Mouse (Mus musculus) T-helper 1 cell (primary cell): ENCODE data around the gene Slc10a7.

ENCODE experiments used
- in situ Hi-C: fragments of 300-600 bp; cut with MboI, MseI; formaldehyde crosslinking; loops from one replicate; pipeline ENCODE4 v1.15.1; 2025; ENCODE audit warnings: high pct_unique_total_duplicates

Gene Slc10a7

GRCm38 (mm10) chr8:78732410-78732809, 223.3 kb downstream of the Slc10a7 start:
- in situ Hi-C loops: no loop called here

- in situ Hi-C loops: no loop called here
Observed at GRCm38 (mm10) chr8:78732995-78733512, 223.9 kb downstream of the Slc10a7 start.

- in situ Hi-C loops: loop anchor here (5.0 kb wide), 1 partner anchor 678 kb away; no protein-coding TSS in a partner anchor
Observed at GRCm38 (mm10) chr8:78734721-78735517, 225.8 kb downstream of the Slc10a7 start.

GRCm38 (mm10) chr8:78738304-78738703, 229.2 kb downstream of the Slc10a7 start:
- in situ Hi-C loops: loop anchor here (5.0 kb wide), 1 partner anchor 681 kb away; no protein-coding TSS in a partner anchor

GRCm38 (mm10) chr8:78740936-78741335, 231.8 kb downstream of the Slc10a7 start:
- in situ Hi-C loops: no loop called here

GRCm38 (mm10) chr8:78741496-78741895, 232.3 kb downstream of the Slc10a7 start:
- in situ Hi-C loops: no loop called here

- in situ Hi-C loops: no loop called here
Observed at GRCm38 (mm10) chr8:78741965-78742364, 232.8 kb downstream of the Slc10a7 start.

GRCm38 (mm10) chr8:78742453-78742852, 233.3 kb downstream of the Slc10a7 start:
- in situ Hi-C loops: no loop called here

GRCm38 (mm10) chr8:78747052-78747451, 237.9 kb downstream of the Slc10a7 start:
- in situ Hi-C loops: no loop called here

GRCm38 (mm10) chr8:78748701-78749100, 239.6 kb downstream of the Slc10a7 start:
- in situ Hi-C loops: no loop called here

GRCm38 (mm10) chr8:78749861-78750825, 241.0 kb downstream of the Slc10a7 start:
- in situ Hi-C loops: no loop called here

- in situ Hi-C loops: no loop called here
Observed at GRCm38 (mm10) chr8:78751151-78751550, 242.0 kb downstream of the Slc10a7 start.

GRCm38 (mm10) chr8:78754986-78755385, 245.8 kb downstream of the Slc10a7 start:
- in situ Hi-C loops: no loop called here

GRCm38 (mm10) chr8:78759139-78759538, 250.0 kb downstream of the Slc10a7 start:
- in situ Hi-C loops: no loop called here

GRCm38 (mm10) chr8:78764976-78765375, 255.8 kb downstream of the Slc10a7 start:
- in situ Hi-C loops: no loop called here

- in situ Hi-C loops: no loop called here
Observed at GRCm38 (mm10) chr8:78765556-78765955, 256.4 kb downstream of the Slc10a7 start.

GRCm38 (mm10) chr8:78770584-78770983, 261.4 kb downstream of the Slc10a7 start:
- in situ Hi-C loops: no loop called here

GRCm38 (mm10) chr8:78771256-78771655, 262.1 kb downstream of the Slc10a7 start:
- in situ Hi-C loops: no loop called here

GRCm38 (mm10) chr8:78776816-78777215, 267.7 kb downstream of the Slc10a7 start:
- in situ Hi-C loops: no loop called here
